Mouse (Mus musculus): ENCODE data around the gene Foxc1.

DNA sequence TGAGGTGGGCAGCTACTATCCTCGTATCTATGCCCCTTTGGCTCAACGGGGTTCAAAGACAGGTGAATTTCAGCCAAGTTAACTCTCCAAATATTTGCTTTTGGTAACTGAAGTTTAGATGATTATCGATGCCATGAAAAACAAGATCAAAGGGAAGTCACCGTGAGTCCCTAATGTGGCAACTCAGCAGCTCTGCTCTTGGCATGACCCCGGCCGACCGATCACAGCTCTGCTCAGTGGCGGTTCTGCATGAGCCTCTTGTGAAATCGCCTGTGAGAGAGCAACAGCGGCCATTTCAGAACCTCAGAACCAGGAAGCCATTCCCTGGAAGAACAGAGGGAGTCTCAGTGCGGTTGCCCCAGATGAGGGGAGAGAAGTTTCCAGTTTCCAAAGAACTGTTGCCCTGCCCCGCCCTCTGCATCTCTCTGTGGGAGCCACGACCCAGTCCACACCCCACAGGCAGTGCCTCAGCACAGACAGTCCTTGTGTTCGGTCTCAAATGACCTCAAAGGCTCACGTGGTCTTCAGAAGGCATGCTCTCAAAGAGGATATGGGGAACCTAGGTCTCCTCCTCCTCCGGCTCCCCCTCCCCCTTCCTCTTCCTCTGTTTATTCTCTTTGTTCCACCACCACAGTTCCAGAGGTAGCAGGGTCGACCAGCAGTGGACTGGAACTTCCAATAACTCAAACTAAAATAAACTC, 27.0 kb upstream of the Foxc1 start:
- TF ChIP-seq USF1 (IDR thresholded peaks at IDR 0.05; ENCODE audit: low read depth) (peak; percentile 57), CTCF (IDR thresholded peaks at IDR 0.05; ENCODE audit: control insufficient read depth, insufficient read depth, insufficient read length) (no peak), MYOD1 (IDR thresholded peaks at IDR 0.05; ENCODE audit: control insufficient read depth, insufficient read length, low read depth) (no peak), CEBPB (IDR thresholded peaks at IDR 0.05; ENCODE audit: low read depth) (no peak)
